Mouse (Mus musculus): ENCODE data around the gene Olfr20. TPM values are rescaled to one million over a fixed set of nuclear protein-coding genes. Genes with fewer than 3 reads are reported as not detected.
"Not testable (repeated sequence)": the region's sequence is repeated elsewhere in the genome, so short reads cannot be mapped to it uniquely, and the experiment has no call there.

The Olfr20 gene
- not detected for total RNA-seq (2021)

- intact Hi-C loops (cut with DNase I) = no loop called here
These were observed at the start of gene Olfr20 for GRCm38 (mm10) chr11:73350483-73350882. TSS of gene Olfr20 (plus strand) at chr11:73350783.

DNA sequence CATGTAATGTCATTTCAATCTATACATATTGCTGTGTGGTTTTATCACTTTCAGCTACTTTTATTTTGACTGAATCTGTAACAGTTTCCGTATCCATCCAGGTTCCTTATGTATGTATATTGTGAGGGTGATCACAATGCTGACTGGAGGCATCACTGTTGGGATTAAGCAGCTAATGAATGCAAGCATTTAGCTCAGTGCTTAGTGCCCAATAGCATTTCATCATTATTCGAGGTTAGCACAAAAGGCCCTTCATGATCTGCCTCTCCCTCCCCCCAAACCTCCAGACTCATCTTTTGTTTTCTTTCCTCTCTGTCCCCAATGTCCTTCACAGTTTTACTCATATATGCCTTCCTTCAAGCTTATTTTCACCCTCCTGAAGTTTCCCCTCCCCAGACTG lies 47.5 kb upstream of the Olfr20 start:
- intact Hi-C loops (cut with DNase I) = no loop called here
- no peak for DNase-seq (ENCODE audit: low spot score in 2 of 2)

More at GRCm38 (mm10) chr11:73350483-73350882, at the start of gene Olfr20:
- no peak for DNase-seq (ENCODE audit: low spot score in 2 of 2)

- intact Hi-C loops (cut with DNase I) = no loop called here
- no peak for DNase-seq (ENCODE audit: low spot score in 2 of 2)
These were observed 34.6 kb upstream of the Olfr20 start for GRCm38 (mm10) chr11:73315961-73316360.

GRCm38 (mm10) chr11:73318581-73318980 lies 32.0 kb upstream of the Olfr20 start:
- intact Hi-C loops (cut with DNase I); DNase-seq (ENCODE audit: low spot score in 2 of 2): not testable (repeated sequence)

- intact Hi-C loops (cut with DNase I); DNase-seq (ENCODE audit: low spot score in 2 of 2): not testable (repeated sequence)
These were observed 29.5 kb upstream of the Olfr20 start for GRCm38 (mm10) chr11:73321064-73321463.

DNA sequence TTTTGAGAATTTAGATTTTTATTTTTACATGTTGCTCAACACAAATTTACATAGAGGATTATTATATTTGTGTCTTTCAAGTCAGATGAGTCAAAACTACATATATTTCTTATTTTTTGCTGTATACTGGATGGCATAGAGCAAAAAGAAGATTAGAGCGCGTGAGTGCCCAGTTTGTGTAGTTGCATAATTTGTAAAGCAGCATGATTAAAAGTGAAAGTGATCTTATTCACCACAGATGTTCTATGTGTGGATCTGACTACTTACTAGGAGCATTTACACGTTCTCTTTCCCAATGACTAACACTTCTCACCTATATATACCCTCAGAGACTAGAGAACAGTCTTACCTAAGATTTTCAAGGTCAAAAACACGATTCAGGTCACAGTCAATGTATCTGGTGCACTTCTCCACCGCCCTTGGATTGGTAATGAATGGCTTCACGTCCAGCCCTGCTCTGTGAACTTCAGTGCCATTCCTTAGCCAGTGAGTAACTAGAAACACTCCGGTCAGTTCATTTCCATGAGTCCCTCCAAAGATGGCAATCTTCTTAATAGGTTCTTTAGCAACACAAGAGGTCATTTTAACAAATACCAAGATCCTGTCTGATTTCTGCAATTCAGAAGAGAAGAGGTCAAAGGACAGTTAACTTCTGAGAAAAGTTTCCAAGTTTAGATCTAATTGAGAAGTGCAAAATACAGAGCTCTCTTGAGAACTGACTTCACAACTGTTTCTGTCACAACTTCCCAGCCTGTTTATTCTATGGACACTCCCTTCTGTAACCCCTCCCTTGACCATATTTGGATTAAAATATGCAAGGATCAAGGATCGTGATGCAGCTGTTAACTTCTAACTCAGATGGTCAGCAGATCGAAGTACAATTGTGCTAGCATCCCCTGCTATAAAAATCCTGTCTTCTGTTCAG lies 26.4 kb upstream of the Olfr20 start:
- DNase-seq (ENCODE audit: low spot score in 2 of 2) = no peak
- intact Hi-C loops (cut with DNase I) = no loop called here

GRCm38 (mm10) chr11:73326485-73326886 lies 24.1 kb upstream of the Olfr20 start:
- no peak for DNase-seq (ENCODE audit: low spot score in 2 of 2)
- intact Hi-C loops (cut with DNase I) = no loop called here

DNA sequence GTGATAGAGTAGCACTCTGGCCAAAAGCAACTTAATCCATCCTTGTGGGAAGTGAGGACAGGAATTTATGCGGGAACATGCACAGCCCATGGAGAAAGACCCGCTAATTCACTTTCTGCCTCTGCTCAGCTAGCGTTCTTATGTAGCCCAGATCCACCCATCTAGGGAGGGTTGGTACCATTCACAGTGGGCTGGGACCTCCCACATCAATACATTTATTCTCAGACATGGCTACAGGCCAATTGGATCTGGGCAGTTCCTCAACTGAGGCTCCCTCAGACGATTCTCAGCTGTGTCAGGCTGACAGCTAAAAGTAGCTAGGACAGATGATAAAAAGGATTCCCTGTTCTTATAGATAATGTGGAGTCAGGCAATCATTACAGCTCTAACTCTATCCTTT lies 23.2 kb upstream of the Olfr20 start:
- intact Hi-C loops (cut with DNase I) = no loop called here
- peak in 1 of 2 experiments; percentile 9 for DNase-seq (ENCODE audit: low spot score in 2 of 2)

GRCm38 (mm10) chr11:73329442-73329841 lies 21.1 kb upstream of the Olfr20 start, which contains the start of the genes Aspa, Gm49340 and Spata22:
TSS of gene Aspa (minus strand) at chr11:73329596.
TSS of gene Gm49340 (plus strand) at chr11:73329741.
TSS of gene Spata22 (plus strand) at chr11:73329741.
- intact Hi-C loops (cut with DNase I) = no loop called here
- no peak for DNase-seq (ENCODE audit: low spot score in 2 of 2)

DNA sequence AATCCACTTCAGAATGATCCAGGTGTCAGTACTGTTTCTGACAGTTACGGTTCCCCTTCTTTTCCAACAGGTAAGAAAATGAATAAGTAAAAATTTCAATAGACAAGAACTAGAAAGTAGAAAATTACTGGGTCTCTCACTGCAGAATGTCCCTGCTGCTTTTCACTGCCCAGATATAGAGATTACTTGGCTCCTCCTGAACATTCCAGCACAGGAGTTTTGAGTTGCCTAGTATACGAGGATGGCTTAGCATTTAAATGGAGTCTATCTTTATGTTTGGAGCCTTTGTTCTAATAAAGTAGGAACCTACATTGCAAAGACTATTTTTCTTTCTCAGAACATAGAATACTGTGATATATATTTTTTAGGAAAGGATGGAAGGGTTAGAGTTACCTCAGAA lies 17.2 kb upstream of the Olfr20 start:
- intact Hi-C loops (cut with DNase I) = no loop called here
- no peak for DNase-seq (ENCODE audit: low spot score in 2 of 2)

- intact Hi-C loops (cut with DNase I) = no loop called here
- DNase-seq (ENCODE audit: low spot score in 2 of 2) = no peak
These were observed 13.7 kb upstream of the Olfr20 start for GRCm38 (mm10) chr11:73336919-73337318.

- DNase-seq (ENCODE audit: low spot score in 2 of 2) = no peak
- intact Hi-C loops (cut with DNase I) = no loop called here
These were observed 20.4 kb downstream of the Olfr20 start, which contains the start of gene Olfr376 for GRCm38 (mm10) chr11:73370946-73371345. TSS of gene Olfr376 (plus strand) at chr11:73371246.

DNA sequence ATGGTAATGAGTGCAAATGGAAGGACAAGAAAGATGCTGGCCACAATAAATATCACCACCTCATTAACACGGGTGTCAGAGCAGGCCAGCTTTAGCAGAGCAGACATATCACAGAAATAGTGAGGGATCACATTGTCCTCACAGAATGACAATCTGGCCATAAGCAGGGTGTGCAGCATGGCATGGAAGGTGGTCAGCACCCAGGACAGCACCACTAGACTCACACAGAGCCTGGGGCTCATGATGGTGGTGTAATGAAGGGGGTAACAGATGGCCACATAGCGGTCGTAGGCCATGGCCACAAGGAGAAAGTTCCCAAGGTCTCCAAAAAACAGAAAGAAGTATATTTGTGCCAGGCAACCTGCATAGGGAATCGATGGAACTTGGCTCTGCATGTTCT lies 44.8 kb downstream of the Olfr20 start:
- intact Hi-C loops (cut with DNase I) = no loop called here
- no peak for DNase-seq (ENCODE audit: low spot score in 2 of 2)

DNA sequence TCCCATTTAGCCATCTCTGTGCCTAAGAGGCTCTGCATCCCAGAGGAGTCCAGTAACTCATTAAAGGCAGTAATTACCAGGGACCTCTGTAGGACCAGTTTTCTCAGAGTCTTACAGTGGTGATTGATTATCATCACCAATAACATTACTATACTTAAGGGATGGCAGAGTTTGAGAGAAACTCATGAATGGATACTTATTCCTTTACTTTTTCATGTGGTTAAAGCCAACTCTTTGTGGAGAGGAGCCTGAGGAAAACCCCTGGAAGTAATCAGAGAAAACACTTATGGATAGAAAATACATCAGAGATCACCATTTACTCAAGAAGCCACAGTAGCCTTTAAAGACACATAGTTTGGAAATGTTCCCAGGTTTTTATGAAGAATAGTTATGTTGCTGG lies 48.9 kb downstream of the Olfr20 start, which contains the start of gene Olfr1:
TSS of gene Olfr1 (minus strand) at position 101 of the 400 bp plus-strand sequence.
- DNase-seq (ENCODE audit: low spot score in 2 of 2) = no peak
- intact Hi-C loops (cut with DNase I) = no loop called here

Other genes starting within 250 kb of the Olfr20 start
- gene Haspin, start 212.5 kb upstream of the Olfr20 start, total RNA-seq (2021) = under 1 TPM; 0.18 to 0.25 TPM
- gene P2rx5, start 190.4 kb upstream of the Olfr20 start, total RNA-seq (2021) = under 1 TPM; 0.54 to 0.72 TPM
- gene Emc6, start 173.7 kb upstream of the Olfr20 start, total RNA-seq (2021) = 10 to 100 TPM; 54.4 to 58.8 TPM
- gene Tax1bp3, start 173.7 kb upstream of the Olfr20 start, total RNA-seq (2021) = 1 to 10 TPM; 6.9 to 9.3 TPM
- 10 to 100 TPM; 15.4 to 24.9 TPM for gene Ctns, start 151.7 kb upstream of the Olfr20 start, total RNA-seq (2021)
- 1 to 10 TPM; 3.1 TPM for gene Shpk, start 151.3 kb upstream of the Olfr20 start, total RNA-seq (2021)
- gene Trpv1, start 116.5 kb upstream of the Olfr20 start, total RNA-seq (2021) = not detected
- under 1 TPM; 0.35 to 0.39 TPM for gene Trpv3, start 83.4 kb upstream of the Olfr20 start, total RNA-seq (2021)
- gene Aspa, start 21.2 kb upstream of the Olfr20 start, total RNA-seq (2021) = 10 to 100 TPM; 12.0 to 17.3 TPM
- not detected for gene Gm49340, start 21.0 kb upstream of the Olfr20 start, total RNA-seq (2021)
- gene Spata22, start 21.0 kb upstream of the Olfr20 start, total RNA-seq (2021) = not detected
- not detected for gene Olfr376, start 20.5 kb downstream of the Olfr20 start, total RNA-seq (2021)
- gene Olfr1, start 48.8 kb downstream of the Olfr20 start, total RNA-seq (2021) = not detected
- gene Olfr378, start 77.7 kb downstream of the Olfr20 start, total RNA-seq (2021) = not detected
- not detected for gene Olfr380, start 106.7 kb downstream of the Olfr20 start, total RNA-seq (2021)
- not detected for gene Olfr381, start 140.8 kb downstream of the Olfr20 start, total RNA-seq (2021)
- gene Olfr382, start 166.4 kb downstream of the Olfr20 start, total RNA-seq (2021) = not detected
- not detected for gene Olfr385, start 242.2 kb downstream of the Olfr20 start, total RNA-seq (2021)
- gene Olfr384, start 247.8 kb downstream of the Olfr20 start, total RNA-seq (2021) = not detected

Measured in left cerebral cortex, postnatal 36 days (tissue).